Mouse (Mus musculus) intestine, embryonic 16.5 days (tissue): ENCODE data around the gene Serinc5. TPM values are rescaled to one million over a fixed set of nuclear protein-coding genes. Genes with fewer than 3 reads are reported as not detected.

Experiments used
- ATAC-seq: fragments of 200-750 bp; cut with Nextera tagmentation; 2 replicates; pipeline ENCODE4 v1.8.0; 2017; ENCODE audit warnings: moderate TSS enrichment, moderate library complexity
- H3K27ac ChIP-seq: fragments of 300-500 bp; sonication (generic); 2 replicates; pipeline ENCODE4 v1.5.1; 2014; ENCODE audit warnings: mild to moderate bottlenecking, low read length
- H3K27me3 ChIP-seq: fragments of 300-500 bp; sonication (generic); replicated peaks from 2 replicates; pipeline ENCODE4 v1.6.1; 2014; ENCODE audit warnings: low read length, control low read depth, mixed read lengths; ENCODE audit not compliant: control insufficient read depth, insufficient read depth
- H3K36me3 ChIP-seq: fragments of 300-500 bp; sonication (generic); 2 replicates; pipeline ENCODE4 v1.6.1; 2014; ENCODE audit warnings: low read length, control low read depth; ENCODE audit not compliant: control insufficient read depth, insufficient read depth
- H3K4me1 ChIP-seq: fragments of 300-500 bp; sonication (generic); 2 replicates; pipeline ENCODE4 v1.6.1; 2014; ENCODE audit warnings: low read length, control low read depth, mixed read lengths; ENCODE audit not compliant: control insufficient read depth, insufficient read depth
- H3K4me2 ChIP-seq: fragments of 300-500 bp; sonication (generic); 2 replicates; pipeline ENCODE4 v1.6.1; 2014; ENCODE audit warnings: low read depth, low read length, control low read depth
- H3K4me3 ChIP-seq: fragments of 300-500 bp; sonication (generic); 2 replicates; pipeline ENCODE4 v1.5.1; 2014; ENCODE audit warnings: mild to moderate bottlenecking, low read length
- H3K9ac ChIP-seq: fragments of 300-500 bp; sonication (generic); 2 replicates; pipeline ENCODE4 v1.6.1; 2014; ENCODE audit warnings: low read depth, low read length
- H3K9me3 ChIP-seq: fragments of 300-500 bp; sonication (generic); 2 replicates; pipeline ENCODE4 v1.6.1; 2016; ENCODE audit warnings: low read length, control low read depth; ENCODE audit not compliant: control insufficient read depth
- WGBS: fragments of 180-500 bp; shearing (Covaris S2); extraction: QIAGEN DNeasy Blood & Tissue Kit; methylation state at CpG from one replicate; pipeline ENCODE4 v1.1.7; 2014; 5-methylcytosine and 5-hydroxymethylcytosine counted together
- polyA plus RNA-seq: library from polyadenylated mRNA; unstranded; fragments of >200 nt; fragmentation: Nextera tagmentation; extraction: Ambion mirVana; gene quantifications from 2 replicates; pipeline ENCODE4 v1.2.1, GENCODE M21; 2015

The Serinc5 gene
- polyA plus RNA-seq, 1 experiment from 2014 or later = 18.0 TPM

DNA sequence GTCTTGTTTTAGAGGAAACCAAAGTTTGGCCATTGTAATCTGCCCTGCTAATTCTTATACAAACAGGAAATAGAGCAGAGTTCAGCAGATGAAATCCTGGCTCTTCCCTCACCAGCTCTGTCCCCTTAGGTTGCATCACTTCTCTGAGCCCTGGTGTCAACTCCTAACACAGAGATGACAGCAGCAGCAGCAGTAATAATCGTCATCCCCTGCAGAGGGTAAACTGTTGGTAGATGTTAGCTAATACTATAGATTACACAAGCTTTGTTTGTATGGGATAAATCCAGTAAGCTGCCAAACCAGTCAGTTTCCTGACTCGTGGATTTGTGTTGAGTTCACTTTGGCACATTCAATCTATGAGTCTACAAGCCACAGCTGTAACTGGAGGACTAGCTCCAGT lies 40.1 kb downstream of the Serinc5 start:
- peak; percentile 62; the same call in 1 of the 2 replicates for ATAC-seq
- H3K4me1 ChIP-seq = peaks cover 16% of the 10 kb centered on the region
- no peak overlapping the region for H3K9ac ChIP-seq
- no peaks in the 10 kb centered on the region for H3K27me3 ChIP-seq
- no peaks in the 10 kb centered on the region for H3K36me3 ChIP-seq
- no peaks in the 10 kb centered on the region for H3K9me3 ChIP-seq
- 32% methylated on average over 2 of the region's 2 CpGs for WGBS
- H3K27ac ChIP-seq = no peak overlapping the region
- no peak overlapping the region for H3K4me2 ChIP-seq
- H3K4me3 ChIP-seq = no peak overlapping the region

DNA sequence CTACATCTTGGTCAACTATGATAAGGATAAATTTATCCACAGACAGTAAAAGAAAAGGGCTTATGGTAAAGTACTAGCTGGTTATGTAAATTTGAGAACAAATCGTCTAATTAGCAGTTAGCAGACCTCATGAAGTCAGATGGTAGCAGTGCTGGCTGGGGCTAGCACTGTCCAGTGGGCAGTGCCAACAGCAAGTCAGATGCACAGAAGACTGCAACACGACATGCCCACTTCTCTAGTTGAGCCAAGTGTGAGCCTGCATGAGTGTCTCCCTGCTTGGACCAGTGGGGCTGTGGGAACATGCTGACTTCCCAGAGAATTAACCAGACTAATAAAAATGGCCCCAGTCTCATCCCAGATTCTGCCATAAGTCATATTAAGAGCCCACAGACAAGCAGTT lies 41.6 kb downstream of the Serinc5 start:
- no peak overlapping the region for H3K4me2 ChIP-seq
- H3K27ac ChIP-seq = no peak overlapping the region
- H3K4me1 ChIP-seq = peaks cover 16% of the 10 kb centered on the region
- no peak for ATAC-seq
- no peaks in the 10 kb centered on the region for H3K27me3 ChIP-seq
- no peak overlapping the region for H3K4me3 ChIP-seq
- no peak overlapping the region for H3K9ac ChIP-seq
- 60% methylated on average over 2 of the region's 2 CpGs for WGBS
- H3K9me3 ChIP-seq = no peaks in the 10 kb centered on the region
- no peaks in the 10 kb centered on the region for H3K36me3 ChIP-seq

DNA sequence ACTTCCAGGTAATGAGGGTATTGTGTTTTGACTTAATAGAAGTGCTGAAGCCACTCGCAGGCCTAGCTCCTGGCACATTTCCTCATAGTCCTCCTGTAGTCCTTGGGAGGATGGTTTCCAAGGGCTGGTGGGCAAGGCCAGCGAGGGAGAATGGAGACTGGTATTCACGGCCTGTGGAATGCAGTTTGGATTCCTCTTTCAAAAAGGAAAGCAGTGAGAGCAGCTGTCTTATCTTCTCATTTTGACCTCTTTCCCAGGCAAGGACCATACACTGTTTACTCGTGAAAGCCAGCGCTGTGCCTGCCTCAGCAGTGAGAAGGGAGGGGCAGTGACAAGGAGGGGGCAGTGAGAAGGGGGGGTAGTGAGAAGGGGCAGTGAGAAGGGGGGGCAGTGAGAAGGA lies 42.4 kb downstream of the Serinc5 start:
- no peaks in the 10 kb centered on the region for H3K36me3 ChIP-seq
- H3K27me3 ChIP-seq = no peaks in the 10 kb centered on the region
- no peak overlapping the region for H3K4me3 ChIP-seq
- 13% methylated on average over 5 of the region's 5 CpGs for WGBS
- H3K4me2 ChIP-seq = no peak overlapping the region
- H3K27ac ChIP-seq = peak overlapping the region; percentile 48
- H3K9me3 ChIP-seq = no peaks in the 10 kb centered on the region
- no peak overlapping the region for H3K9ac ChIP-seq
- H3K4me1 ChIP-seq = peaks cover 13% of the 10 kb centered on the region
- peak; percentile 63 for ATAC-seq

DNA sequence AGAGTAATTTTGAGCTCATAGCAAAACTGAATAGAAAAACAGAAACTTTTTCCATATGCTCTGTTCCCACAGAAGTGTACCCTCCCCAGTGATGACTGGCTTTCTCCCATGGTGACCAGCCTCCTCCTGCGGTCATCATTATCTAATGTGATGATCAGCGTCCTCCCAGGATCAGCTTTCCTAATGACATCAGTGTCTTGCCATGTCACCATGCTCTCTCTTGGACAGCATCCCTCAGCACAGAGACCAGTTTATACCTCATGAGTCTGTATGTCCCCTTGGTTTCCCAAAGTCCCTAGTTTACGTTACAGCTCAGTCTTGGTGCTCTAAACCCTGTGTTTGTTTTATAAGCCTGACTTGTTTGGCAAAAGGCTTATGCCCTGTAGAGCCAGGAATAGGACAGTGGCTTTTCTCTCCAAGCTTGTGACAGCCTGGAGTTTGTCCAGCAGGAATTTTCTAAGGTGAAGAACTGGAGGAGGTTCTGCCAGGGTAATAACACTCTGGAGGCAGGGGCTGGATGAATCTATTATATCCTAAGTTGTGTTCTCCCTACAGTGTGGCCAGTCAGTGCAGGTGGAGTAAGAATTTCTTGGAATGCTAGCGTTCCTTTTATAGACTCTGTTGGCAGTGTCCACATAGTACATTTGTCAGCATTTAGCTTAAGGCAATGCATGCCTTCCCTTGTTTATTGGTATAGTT lies 46.1 kb downstream of the Serinc5 start:
- Histone ChIP-seq H3K27me3 (no peaks in the 10 kb centered on the region), H3K36me3 (no peaks in the 10 kb centered on the region), H3K4me3 (no peak overlapping the region), H3K4me1 (peaks cover 15% of the 10 kb centered on the region), H3K4me2 (no peak overlapping the region), H3K27ac (no peak overlapping the region), H3K9me3 (no peaks in the 10 kb centered on the region), H3K9ac (no peak overlapping the region)
- 62% methylated on average over 4 of the region's 4 CpGs for WGBS
- no peak for ATAC-seq

DNA sequence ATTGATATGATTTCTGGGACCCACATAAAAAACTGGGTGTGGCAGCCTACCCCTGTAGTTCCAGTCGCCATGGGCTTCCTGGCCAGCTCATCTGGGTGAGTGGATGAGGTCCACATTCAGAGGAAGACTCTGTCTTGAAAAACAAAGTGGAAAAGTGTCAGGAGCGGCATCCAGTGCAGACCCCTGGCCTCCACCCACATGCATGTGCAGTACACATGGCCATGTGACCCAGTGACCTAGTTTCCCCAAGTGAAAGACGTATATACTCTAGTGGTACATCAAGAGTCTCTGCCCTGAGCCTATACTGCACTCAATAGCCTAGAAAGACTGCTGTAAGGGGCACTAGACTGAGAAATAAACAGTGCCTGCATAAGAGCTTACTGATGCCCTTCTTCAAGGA lies 48.7 kb downstream of the Serinc5 start:
- H3K36me3 ChIP-seq = no peaks in the 10 kb centered on the region
- no peak overlapping the region for H3K9ac ChIP-seq
- ATAC-seq = no peak
- H3K27me3 ChIP-seq = no peaks in the 10 kb centered on the region
- H3K4me1 ChIP-seq = peaks cover 13% of the 10 kb centered on the region
- H3K4me3 ChIP-seq = no peak overlapping the region
- H3K27ac ChIP-seq = no peak overlapping the region; the same call in 1 of the 2 replicates
- no peaks in the 10 kb centered on the region for H3K9me3 ChIP-seq
- no peak overlapping the region for H3K4me2 ChIP-seq
- 74% methylated on average over 3 of the region's 3 CpGs for WGBS

DNA sequence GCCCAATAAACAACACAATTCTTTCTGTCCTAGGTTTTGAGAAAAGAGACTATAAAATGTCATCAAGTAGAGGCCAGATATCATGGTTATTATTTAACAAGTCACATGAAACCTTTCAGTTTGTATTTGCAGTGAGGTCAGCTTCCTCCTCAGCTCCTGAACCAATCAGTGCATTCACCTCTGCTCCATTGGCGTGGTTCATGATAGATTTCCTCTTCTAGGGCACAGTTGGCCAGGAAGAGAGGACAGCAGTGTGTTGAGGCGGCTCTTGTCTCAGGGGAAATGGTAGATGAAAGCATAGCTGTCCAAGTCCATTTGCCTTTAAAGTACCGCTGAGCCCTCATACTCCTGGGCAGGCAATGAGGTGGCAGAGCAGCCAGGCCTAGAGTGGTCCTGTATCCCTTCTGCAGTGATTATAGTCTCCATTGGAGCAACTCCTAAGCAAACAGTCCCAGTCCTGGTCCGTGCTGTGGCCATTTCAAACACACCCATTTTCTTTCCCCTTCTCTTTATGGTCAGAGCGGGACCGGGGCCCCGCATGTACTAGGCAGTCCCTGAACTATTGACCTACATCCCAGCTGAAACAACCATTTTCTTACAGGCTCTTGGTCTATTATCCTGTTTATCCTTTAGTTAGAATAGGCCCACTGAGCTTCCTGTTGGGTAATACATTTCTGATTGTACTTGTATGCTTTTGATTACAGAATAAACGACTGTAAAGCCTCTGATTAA lies 51.8 kb downstream of the Serinc5 start:
- Histone ChIP-seq H3K4me2 (no peak overlapping the region), H3K27me3 (no peaks in the 10 kb centered on the region), H3K4me3 (no peak overlapping the region), H3K27ac (peak overlapping the region; percentile 58), H3K36me3 (no peaks in the 10 kb centered on the region), H3K9me3 (no peaks in the 10 kb centered on the region), H3K9ac (no peak overlapping the region), H3K4me1 (peaks cover 14% of the 10 kb centered on the region)
- peak; percentile 75 for ATAC-seq
- WGBS = 61% methylated on average over 8 of the region's 8 CpGs

DNA sequence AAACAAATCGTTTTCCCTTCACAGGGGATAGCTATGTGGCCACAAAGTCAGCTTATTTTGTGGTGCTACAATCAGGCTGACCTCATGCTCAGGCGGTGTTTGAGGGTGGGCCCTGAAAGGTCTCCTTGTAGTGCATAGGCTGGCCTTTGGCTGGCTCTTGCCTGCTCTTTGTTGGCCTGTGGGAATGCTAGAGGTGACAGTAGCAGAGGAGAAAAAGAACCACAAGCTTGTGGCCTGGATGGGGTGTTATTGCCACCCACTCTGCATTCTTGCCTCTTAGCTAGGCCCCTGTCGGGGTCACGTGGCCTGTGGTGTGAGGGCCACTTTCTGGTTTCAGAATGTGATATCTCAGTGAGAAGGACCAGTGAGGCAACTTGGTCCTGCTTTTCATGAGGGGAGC lies 54.1 kb downstream of the Serinc5 start:
- Histone ChIP-seq H3K4me1 (peaks cover 10% of the 10 kb centered on the region), H3K36me3 (no peaks in the 10 kb centered on the region), H3K4me2 (no peak overlapping the region), H3K9ac (no peak overlapping the region), H3K27ac (no peak overlapping the region), H3K27me3 (no peaks in the 10 kb centered on the region), H3K4me3 (no peak overlapping the region), H3K9me3 (no peaks in the 10 kb centered on the region)
- ATAC-seq = no peak
- 86% methylated on average over 4 of the region's 4 CpGs for WGBS

DNA sequence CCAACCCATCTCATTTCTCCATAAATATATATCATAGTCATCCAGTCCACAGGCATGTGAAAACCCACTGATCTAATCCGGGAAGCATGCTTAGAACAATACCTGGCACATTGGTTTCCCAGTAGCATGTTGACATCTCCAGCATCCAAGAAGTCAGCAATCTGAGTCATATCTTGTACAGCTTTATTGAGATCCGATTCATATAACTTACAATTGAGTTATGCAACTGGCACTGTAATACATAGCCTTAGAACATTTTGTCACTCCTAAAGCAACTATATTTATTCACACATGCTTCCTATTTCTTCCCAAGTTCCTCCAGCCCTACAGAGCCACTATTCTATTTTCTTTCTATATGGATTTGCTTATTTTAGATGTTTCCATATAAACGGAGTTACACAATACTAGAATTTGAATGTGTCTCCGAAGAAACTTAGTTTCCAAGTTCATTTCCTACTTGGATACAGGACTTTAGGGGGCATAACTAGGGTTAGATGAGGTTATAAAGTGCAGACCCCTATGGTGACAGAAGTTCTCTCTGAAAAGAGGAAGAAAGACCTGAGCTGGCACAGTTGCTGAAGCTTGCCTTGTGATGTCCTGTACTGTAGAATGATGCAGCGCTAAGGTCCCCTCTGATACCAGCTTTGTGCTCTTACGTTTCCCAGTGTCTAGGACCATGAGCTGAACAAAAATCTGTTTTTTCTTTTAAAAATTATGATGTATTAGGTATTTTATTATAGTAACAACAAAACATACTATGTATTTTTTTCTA lies 57.5 kb downstream of the Serinc5 start:
- 93% methylated on average over 6 of the region's 6 CpGs for WGBS
- H3K9me3 ChIP-seq = no peaks in the 10 kb centered on the region
- H3K27me3 ChIP-seq = no peaks in the 10 kb centered on the region
- no peak overlapping the region for H3K4me2 ChIP-seq
- no peak overlapping the region for H3K9ac ChIP-seq
- no peak overlapping the region for H3K4me3 ChIP-seq
- no peak overlapping the region for H3K27ac ChIP-seq
- no peaks in the 10 kb centered on the region for H3K36me3 ChIP-seq
- ATAC-seq = no peak
- H3K4me1 ChIP-seq = 0 out of 2 replicates have a peak, but pooled peaks cover 10% of the 10 kb centered on the region

DNA sequence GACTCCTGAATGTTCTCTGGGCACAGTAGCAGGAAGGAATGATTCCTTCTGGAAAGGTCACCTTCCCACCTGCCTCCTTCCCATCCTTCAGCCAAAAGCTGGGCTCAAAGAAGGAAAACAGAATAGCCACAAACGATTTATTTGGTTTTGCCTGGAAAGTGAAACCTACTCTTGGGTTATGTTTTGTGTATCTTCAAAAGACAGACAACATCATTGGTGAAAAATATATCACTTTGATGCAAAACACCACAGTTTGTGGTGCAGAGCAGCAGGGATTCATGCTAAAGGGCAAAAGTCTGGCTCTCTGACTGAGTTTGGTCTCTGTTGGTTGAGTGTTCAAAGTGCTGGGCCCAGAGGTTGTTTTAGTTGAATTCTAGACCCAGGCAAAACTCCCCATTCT lies 60.8 kb downstream of the Serinc5 start:
- Histone ChIP-seq H3K36me3 (no peaks in the 10 kb centered on the region), H3K27ac (no peak overlapping the region), H3K9me3 (no peaks in the 10 kb centered on the region), H3K4me3 (no peak overlapping the region), H3K4me2 (no peak overlapping the region), H3K27me3 (no peaks in the 10 kb centered on the region), H3K9ac (no peak overlapping the region), H3K4me1 (peaks cover 25% of the 10 kb centered on the region)
- ATAC-seq = no peak
- 81% methylated on average over 1 of the region's 1 CpGs for WGBS
